Mouse (Mus musculus): ENCODE measurements around the gene Itgb7. TPM values are rescaled to one million over a fixed set of nuclear protein-coding genes. Genes with fewer than 3 reads are reported as not detected.

The Itgb7 gene
- 1.3 and 2.2 TPM in 2 replicates for total RNA-seq (2014; rRNA removed)
- 1.7 and 1.8 TPM in 2 replicates for polyA plus RNA-seq (2012; rRNA removed)

GRCm38 (mm10) chr15:102231748-102232147, at the start of gene Itgb7:
Gene Itgb7 (minus strand): TSS chr15:102231944.
- Histone ChIP-seq H3K27me3 (ENCODE audit: control insufficient read depth, insufficient read depth, low read length) (no peaks in the 10 kb centered on the region), H3K4me3 (ENCODE audit: insufficient read depth, low read depth, low read length) (no peak within 1 kb of the TSS), H3K9ac (ENCODE audit: low read depth, low read length) (no peak within 1 kb of the TSS), H3K27ac (replicated peaks; ENCODE audit: insufficient read depth, low read depth, low read length) (no peak within 1 kb of the TSS), H3K4me1 (ENCODE audit: control insufficient read depth, insufficient read depth, low read length) (no peaks in the 10 kb centered on the region), H3K36me3 (ENCODE audit: control insufficient read depth, insufficient read depth, low read length) (no peaks in the 10 kb centered on the region), H3K79me2 (ENCODE audit: control insufficient read depth, insufficient read depth, low read length) (no peaks in the 10 kb centered on the region)
- 67% methylated on average over 6 of the region's 6 CpGs for WGBS
- DNase-seq (ENCODE audit: extremely low read depth, low read depth, low spot score) = no peak
- no peak for TF ChIP-seq POLR2A (IDR thresholded peaks at IDR 0.05; ENCODE audit: extremely low read depth, insufficient read depth, low read length)
- TF ChIP-seq CTCF (IDR thresholded peaks at IDR 0.05; ENCODE audit: low read depth, low read length) = no peak

DNA sequence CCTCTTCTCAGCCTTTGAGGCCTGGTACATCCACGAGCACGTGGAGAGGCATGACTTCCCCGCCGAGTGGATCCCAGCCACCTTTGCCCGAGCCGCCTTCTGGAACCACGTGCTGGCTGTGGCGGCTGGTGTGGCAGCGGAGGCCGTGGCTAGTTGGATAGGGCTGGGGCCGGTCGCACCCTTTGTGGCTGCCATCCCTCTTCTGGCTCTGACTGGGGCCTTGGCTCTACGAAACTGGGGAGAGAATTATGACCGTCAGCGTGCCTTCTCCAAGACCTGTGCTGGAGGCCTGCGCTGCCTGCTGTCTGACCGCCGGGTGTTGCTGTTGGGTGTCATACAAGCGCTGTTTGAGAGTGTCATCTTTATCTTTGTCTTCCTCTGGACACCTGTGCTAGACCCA, 48.9 kb upstream of the Itgb7 start:
- no peak for DNase-seq (ENCODE audit: extremely low read depth, low read depth, low spot score)
- Histone ChIP-seq H3K27me3 (ENCODE audit: control insufficient read depth, insufficient read depth, low read length) (no peaks in the 10 kb centered on the region), H3K9ac (ENCODE audit: low read depth, low read length) (no peak overlapping the region), H3K36me3 (ENCODE audit: control insufficient read depth, insufficient read depth, low read length) (peaks cover 4% of the 10 kb centered on the region; the same call in 1 of the 2 replicates), H3K4me1 (ENCODE audit: control insufficient read depth, insufficient read depth, low read length) (peaks cover 4% of the 10 kb centered on the region), H3K4me3 (ENCODE audit: insufficient read depth, low read depth, low read length) (no peak overlapping the region), H3K79me2 (ENCODE audit: control insufficient read depth, insufficient read depth, low read length) (peaks cover 10% of the 10 kb centered on the region; the same call in 1 of the 2 replicates), H3K27ac (replicated peaks; ENCODE audit: insufficient read depth, low read depth, low read length) (no peak overlapping the region)
- WGBS = 94% methylated on average over 19 of the region's 19 CpGs
- TF ChIP-seq POLR2A (IDR thresholded peaks at IDR 0.05; ENCODE audit: extremely low read depth, insufficient read depth, low read length) (no peak), CTCF (IDR thresholded peaks at IDR 0.05; ENCODE audit: low read depth, low read length) (no peak)

GRCm38 (mm10) chr15:102279783-102280520, 48.2 kb upstream of the Itgb7 start:
- Histone ChIP-seq H3K79me2 (ENCODE audit: control insufficient read depth, insufficient read depth, low read length) (peaks cover 10% of the 10 kb centered on the region; the same call in 1 of the 2 replicates), H3K4me1 (ENCODE audit: control insufficient read depth, insufficient read depth, low read length) (peaks cover 4% of the 10 kb centered on the region)
- WGBS = 30% methylated on average over 13 of the region's 13 CpGs

DNA sequence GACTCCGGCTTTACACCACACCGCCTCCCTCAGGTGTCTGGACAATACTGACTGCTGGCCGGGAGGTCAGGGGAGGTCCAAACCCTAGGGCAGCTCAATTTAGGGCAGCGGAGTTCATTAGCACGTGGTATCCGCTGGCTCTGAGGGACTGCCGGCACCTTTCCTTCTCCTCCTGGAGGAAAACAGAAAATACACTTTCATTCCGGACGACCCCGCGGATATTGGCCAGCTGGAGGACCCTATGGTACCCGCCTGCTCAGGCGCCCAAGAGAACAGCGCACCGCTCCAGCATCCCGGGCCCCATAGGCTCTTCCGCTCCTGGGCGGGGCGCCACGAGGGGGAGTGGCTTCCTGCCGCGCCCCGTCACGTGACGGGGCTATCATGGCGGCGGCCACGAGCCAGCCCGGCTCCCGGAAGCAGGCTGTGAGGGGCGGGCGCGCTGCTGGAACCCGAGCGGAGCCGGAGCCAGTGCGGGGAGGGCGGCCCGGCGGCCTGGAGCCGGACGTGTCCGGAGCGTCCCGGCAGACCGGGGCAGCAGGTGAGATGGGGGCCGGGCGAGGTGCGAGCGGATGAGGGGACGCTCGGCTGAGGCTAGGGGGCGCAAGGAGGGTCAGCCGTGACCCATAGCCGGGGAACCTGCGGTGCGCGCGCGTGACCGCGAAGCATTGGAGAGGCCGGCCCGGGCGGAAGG, 47.5 kb upstream of the Itgb7 start, which contains the start of gene Mfsd5:
TSS of gene Mfsd5 (plus strand) at position 363 of the 691 bp plus-strand sequence.
- H3K27me3 ChIP-seq (ENCODE audit: control insufficient read depth, insufficient read depth, low read length) = no peaks in the 10 kb centered on the region
- peaks cover 4% of the 10 kb centered on the region; the same call in 1 of the 2 replicates for H3K36me3 ChIP-seq (ENCODE audit: control insufficient read depth, insufficient read depth, low read length)
- H3K4me3 ChIP-seq (ENCODE audit: insufficient read depth, low read depth, low read length) = peak within 1 kb of the TSS; percentile 98
- H3K4me1 ChIP-seq (ENCODE audit: control insufficient read depth, insufficient read depth, low read length) = peaks cover 4% of the 10 kb centered on the region
- peak within 1 kb of the TSS; percentile 92 for H3K27ac ChIP-seq (replicated peaks; ENCODE audit: insufficient read depth, low read depth, low read length)
- peaks cover 10% of the 10 kb centered on the region; the same call in 1 of the 2 replicates for H3K79me2 ChIP-seq (ENCODE audit: control insufficient read depth, insufficient read depth, low read length)
- peak; percentile 76 for DNase-seq (ENCODE audit: extremely low read depth, low read depth, low spot score)
- peak within 1 kb of the TSS; percentile 99 for H3K9ac ChIP-seq (ENCODE audit: low read depth, low read length)
- WGBS = under 1% methylated on average over 65 of the region's 65 CpGs
- TF ChIP-seq CTCF (IDR thresholded peaks at IDR 0.05; ENCODE audit: low read depth, low read length) (peak; percentile 70), POLR2A (IDR thresholded peaks at IDR 0.05; ENCODE audit: extremely low read depth, insufficient read depth, low read length) (peak; percentile 53)

More at GRCm38 (mm10) chr15:102279783-102280520, 48.2 kb upstream of the Itgb7 start:
- Histone ChIP-seq H3K4me3 (ENCODE audit: insufficient read depth, low read depth, low read length) (peak overlapping the region; percentile 98), H3K27me3 (ENCODE audit: control insufficient read depth, insufficient read depth, low read length) (no peaks in the 10 kb centered on the region), H3K9ac (ENCODE audit: low read depth, low read length) (peak overlapping the region; percentile 99), H3K36me3 (ENCODE audit: control insufficient read depth, insufficient read depth, low read length) (peaks cover 4% of the 10 kb centered on the region; the same call in 1 of the 2 replicates), H3K27ac (replicated peaks; ENCODE audit: insufficient read depth, low read depth, low read length) (peak overlapping the region; percentile 92)
- TF ChIP-seq POLR2A (IDR thresholded peaks at IDR 0.05; ENCODE audit: extremely low read depth, insufficient read depth, low read length) (no peak), CTCF (IDR thresholded peaks at IDR 0.05; ENCODE audit: low read depth, low read length) (no peak)
- DNase-seq (ENCODE audit: extremely low read depth, low read depth, low spot score) = no peak

GRCm38 (mm10) chr15:102278726-102279091, 47.0 kb upstream of the Itgb7 start:
- H3K27me3 ChIP-seq (ENCODE audit: control insufficient read depth, insufficient read depth, low read length) = no peaks in the 10 kb centered on the region
- H3K9ac ChIP-seq (ENCODE audit: low read depth, low read length) = peak overlapping the region; percentile 24; the same call in 1 of the 2 replicates
- 27% methylated on average over 7 of the region's 7 CpGs for WGBS
- TF ChIP-seq CTCF (IDR thresholded peaks at IDR 0.05; ENCODE audit: low read depth, low read length) (no peak), POLR2A (IDR thresholded peaks at IDR 0.05; ENCODE audit: extremely low read depth, insufficient read depth, low read length) (no peak)
- peak overlapping the region; percentile 77; the same call in 1 of the 2 replicates for H3K27ac ChIP-seq (replicated peaks; ENCODE audit: insufficient read depth, low read depth, low read length)
- H3K4me3 ChIP-seq (ENCODE audit: insufficient read depth, low read depth, low read length) = peak overlapping the region; percentile 98
- H3K4me1 ChIP-seq (ENCODE audit: control insufficient read depth, insufficient read depth, low read length) = peaks cover 4% of the 10 kb centered on the region
- no peak for DNase-seq (ENCODE audit: extremely low read depth, low read depth, low spot score)
- H3K79me2 ChIP-seq (ENCODE audit: control insufficient read depth, insufficient read depth, low read length) = peaks cover 10% of the 10 kb centered on the region; the same call in 1 of the 2 replicates
- peaks cover 4% of the 10 kb centered on the region; the same call in 1 of the 2 replicates for H3K36me3 ChIP-seq (ENCODE audit: control insufficient read depth, insufficient read depth, low read length)
